Mouse (Mus musculus) lung, postnatal 25 days (tissue): ENCODE measurements around the gene Olfr1312.
"Not testable (repeated sequence)": the region's sequence is repeated elsewhere in the genome, so short reads cannot be mapped to it uniquely, and the experiment has no call there.

Experiments used
- DNase-seq: peaks from one replicate; pipeline ENCODE4 v3.0.0; 2022; ENCODE audit warnings: low spot score

Olfr1312 gene

GRCm38 (mm10) chr2:112050138-112050537 lies at the start of gene Olfr1312:
Olfr1312 (minus strand) TSS chr2:112050238.
- no peak for DNase-seq

GRCm38 (mm10) chr2:112096681-112097080 lies 46.6 kb upstream of the Olfr1312 start, which contains the start of gene Olfr1314:
Olfr1314 (minus strand) TSS chr2:112096781.
- no peak for DNase-seq

GRCm38 (mm10) chr2:112077743-112078142 lies 27.7 kb upstream of the Olfr1312 start, which contains the start of gene Olfr1313:
Olfr1313 (minus strand) TSS chr2:112077843.
- DNase-seq = no peak

- not testable (repeated sequence) for DNase-seq
Measured at GRCm38 (mm10) chr2:112026971-112027370, 23.1 kb downstream of the Olfr1312 start.

- no peak for DNase-seq
Measured at GRCm38 (mm10) chr2:112024312-112024711, 25.7 kb downstream of the Olfr1312 start, which contains the start of gene Olfr1311. Olfr1311 (minus strand) TSS chr2:112024412.

DNA sequence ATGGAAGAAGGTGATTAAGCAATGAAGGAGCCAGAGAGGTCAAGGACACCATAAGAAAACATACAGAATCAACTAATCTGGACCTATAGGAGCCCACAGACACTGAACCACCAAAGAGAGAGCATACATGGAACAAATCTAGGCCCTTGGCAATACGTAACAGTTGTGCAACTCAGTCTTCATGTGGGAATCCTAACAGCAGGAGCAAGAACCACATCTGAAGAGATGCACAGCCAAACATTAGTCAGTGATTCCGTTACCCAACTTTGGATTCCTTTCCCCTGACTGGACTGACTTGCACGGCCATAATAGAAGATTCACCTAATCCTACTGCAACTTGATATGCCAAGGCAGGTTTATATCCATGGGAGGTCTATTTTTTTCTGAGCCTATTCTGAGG lies 35.1 kb downstream of the Olfr1312 start:
- no peak for DNase-seq

GRCm38 (mm10) chr2:112012608-112013007 lies 37.4 kb downstream of the Olfr1312 start, which contains the start of gene Olfr1310:
Olfr1310 (minus strand) TSS chr2:112012708.
- DNase-seq = no peak

GRCm38 (mm10) chr2:111990181-111990580 lies 59.9 kb downstream of the Olfr1312 start, which contains the start of gene Olfr1309:
Olfr1309 (minus strand) TSS chr2:111990281.
- no peak for DNase-seq
